Mouse (Mus musculus) R1 (cell line): ENCODE measurements around the gene Ust.

ENCODE experiments used
- DNase-seq: peaks from one replicate; pipeline ENCODE4 v3.0.0-alpha.2; 2018; ENCODE audit warnings: low read depth, low spot score

Gene Ust

GRCm38 (mm10) chr10:8330958-8331357 is 187.7 kb downstream of the Ust start:
- DNase-seq, result no peak

- no peak for DNase-seq
Observed at GRCm38 (mm10) chr10:8330006-8330405, 188.6 kb downstream of the Ust start.

- DNase-seq, result peak; percentile 70
Observed at GRCm38 (mm10) chr10:8323304-8323765, 195.3 kb downstream of the Ust start.

GRCm38 (mm10) chr10:8320771-8321170 is 197.9 kb downstream of the Ust start:
- DNase-seq, result no peak

- DNase-seq, result no peak
Observed at GRCm38 (mm10) chr10:8309435-8309834, 209.2 kb downstream of the Ust start.

GRCm38 (mm10) chr10:8304211-8304610 is 214.4 kb downstream of the Ust start:
- no peak for DNase-seq

- DNase-seq, result no peak
Observed at GRCm38 (mm10) chr10:8299166-8299565, 219.5 kb downstream of the Ust start.

- peak; percentile 95 for DNase-seq
Observed at GRCm38 (mm10) chr10:8297214-8297613, 221.4 kb downstream of the Ust start.

GRCm38 (mm10) chr10:8290661-8291060 is 228.0 kb downstream of the Ust start:
- peak; percentile 2 for DNase-seq

- DNase-seq, result no peak
Observed at GRCm38 (mm10) chr10:8287350-8287791, 231.3 kb downstream of the Ust start.

GRCm38 (mm10) chr10:8283991-8284390 is 234.6 kb downstream of the Ust start:
- DNase-seq, result no peak

GRCm38 (mm10) chr10:8277094-8277493 is 241.5 kb downstream of the Ust start:
- DNase-seq, result no peak

- no peak for DNase-seq
Observed at GRCm38 (mm10) chr10:8269681-8270080, 248.9 kb downstream of the Ust start.

- peak; percentile 13 for DNase-seq
Observed at GRCm38 (mm10) chr10:8259716-8260115, 258.9 kb downstream of the Ust start.

GRCm38 (mm10) chr10:8250005-8250404 is 268.6 kb downstream of the Ust start:
- DNase-seq, result no peak

GRCm38 (mm10) chr10:8242336-8242735 is 276.3 kb downstream of the Ust start:
- DNase-seq, result peak; percentile 66

- no peak for DNase-seq
Observed at GRCm38 (mm10) chr10:8240703-8241102, 277.9 kb downstream of the Ust start.

- peak; percentile 67 for DNase-seq
Observed at GRCm38 (mm10) chr10:8240242-8240641, 278.4 kb downstream of the Ust start.

- DNase-seq, result no peak
Observed at GRCm38 (mm10) chr10:8236780-8237571, 281.6 kb downstream of the Ust start.

- no peak for DNase-seq
Observed at GRCm38 (mm10) chr10:8233148-8233901, 285.3 kb downstream of the Ust start.

GRCm38 (mm10) chr10:8232535-8232934 is 286.1 kb downstream of the Ust start:
- no peak for DNase-seq

- DNase-seq, result no peak
Observed at GRCm38 (mm10) chr10:8228375-8228743, 290.3 kb downstream of the Ust start.
